Comparison of ENCODE assay signal across 17 mouse cellular contexts in the genomic region with DNA sequence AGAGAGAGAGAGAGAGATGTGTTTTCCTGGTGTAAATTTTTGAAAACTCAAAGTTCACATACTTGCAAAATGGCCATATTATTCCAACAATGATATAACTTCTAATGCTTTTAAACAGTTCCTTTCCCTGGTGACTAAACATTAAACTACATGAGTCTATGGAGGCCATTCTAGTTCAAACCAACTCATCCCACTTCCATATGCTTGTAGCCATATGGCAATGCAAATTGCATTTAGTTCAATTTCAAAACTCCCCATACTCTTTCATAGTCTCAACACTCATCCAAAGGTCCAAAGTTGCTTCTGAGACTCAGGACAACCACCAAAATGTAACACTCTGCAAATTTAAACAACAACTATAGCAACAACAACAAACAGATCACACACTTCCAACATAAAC.
"Had no signal": no experiment of that assay in that cellular context is flagged by ENCODE, and none has a peak within 500 bp of the region (broad histone marks: within the 10 kb centered on the region; RNA-seq: fewer than 3 reads in every experiment).

No protein-coding gene starts in this region.

- H3K27me3 ChIP-seq: neural tube, embryonic 12.5 days; neural tube, embryonic 13.5 days; neural tube, embryonic 15.5 days; stomach, embryonic 15.5 days had no signal

- H3K36me3 ChIP-seq: neural tube, embryonic 12.5 days; neural tube, embryonic 13.5 days; neural tube, embryonic 15.5 days; stomach, embryonic 15.5 days had no signal

- H3K4me1 ChIP-seq: neural tube, embryonic 12.5 days; neural tube, embryonic 13.5 days; neural tube, embryonic 15.5 days; stomach, embryonic 15.5 days had no signal

- H3K27ac ChIP-seq: neural tube, embryonic 12.5 days; neural tube, embryonic 13.5 days; neural tube, embryonic 15.5 days; stomach, embryonic 15.5 days; stomach, postnatal 0 days had no signal

- H3K9me3 ChIP-seq: neural tube, embryonic 12.5 days; neural tube, embryonic 13.5 days; neural tube, embryonic 15.5 days; stomach, embryonic 15.5 days had no signal

- H3K9ac ChIP-seq: neural tube, embryonic 12.5 days; neural tube, embryonic 13.5 days; neural tube, embryonic 15.5 days; stomach, embryonic 15.5 days had no signal

- DNase-seq: retina, postnatal 1 day; right cerebral cortex, adult 18-20 months; right cerebral cortex, postnatal 14 days; right cerebral cortex, postnatal 25 days; right cerebral cortex, postnatal 4 days; spleen, adult 18-20 months; thymus, adult 18-20 months; thymus, adult 2 months; thymus, postnatal 14 days; thymus, postnatal 25 days; thymus, postnatal 36 days; thymus, postnatal 4 days had no signal

- H3K4me2 ChIP-seq: neural tube, embryonic 12.5 days; neural tube, embryonic 13.5 days; neural tube, embryonic 15.5 days; stomach, embryonic 15.5 days had no signal

- H3K4me3 ChIP-seq: neural tube, embryonic 12.5 days; neural tube, embryonic 13.5 days; neural tube, embryonic 15.5 days; stomach, embryonic 15.5 days had no signal
